Mouse (Mus musculus): ENCODE data around the gene Rilp.

- TF ChIP-seq CTCF (IDR thresholded peaks at IDR 0.05; ENCODE audit: low read depth, low read length) (no peak), GATA1 (IDR thresholded peaks at IDR 0.05; ENCODE audit: borderline replicate concordance, low read length) (no peak), POLR2AphosphoS5 (IDR thresholded peaks at IDR 0.05; ENCODE audit: insufficient replicate concordance, low read depth, low read length) (no peak), TAL1 (conservative IDR thresholded peaks at IDR 0.05; ENCODE audit: low read depth, low read length) (no peak), GATA2 (IDR thresholded peaks at IDR 0.05; ENCODE audit: borderline replicate concordance, low read depth, low read length) (no peak)
Measured at GRCm38 (mm10) chr11:75460844-75461742, 48.8 kb upstream of the Rilp start, which contains the start of gene Tlcd2.

Data from G1E (cell line).